Mouse (Mus musculus) ES-Bruce4 (cell line): Measurements from ENCODE around the gene Sirpa. TPM values are rescaled to one million over a fixed set of nuclear protein-coding genes. Genes with fewer than 3 reads are reported as not detected.

Experiments used
- H3K27ac ChIP-seq: 2 replicates; pipeline ENCODE4 v1.5.1; 2012; ENCODE audit warnings: low read length, inconsistent platforms; ENCODE audit not compliant: insufficient read depth
- H3K27me3 ChIP-seq: 2 replicates; pipeline ENCODE4 v1.6.1; 2012; ENCODE audit warnings: mild to moderate bottlenecking, low read length, inconsistent platforms; ENCODE audit not compliant: control insufficient read depth, poor library complexity, insufficient read depth, severe bottlenecking
- H3K36me3 ChIP-seq: 2 replicates; pipeline ENCODE4 v1.6.1; 2012; ENCODE audit warnings: inconsistent platforms, mild to moderate bottlenecking, low read length, moderate library complexity; ENCODE audit not compliant: control insufficient read depth, poor library complexity, insufficient read depth, severe bottlenecking
- H3K4me1 ChIP-seq: one replicate; pipeline ENCODE4 v1.8.1; 2011; ENCODE audit warnings: low read length; ENCODE audit not compliant: control insufficient read depth, insufficient read depth
- H3K4me3 ChIP-seq: 2 replicates; pipeline ENCODE4 v1.5.1; 2011; ENCODE audit warnings: low read depth, mild to moderate bottlenecking, low read length
- H3K9ac ChIP-seq: 2 replicates; pipeline ENCODE4 v1.6.1; 2012; ENCODE audit warnings: low read depth, mild to moderate bottlenecking, inconsistent platforms; ENCODE audit not compliant: poor library complexity, severe bottlenecking
- H3K9me3 ChIP-seq: replicated peaks from 2 replicates; pipeline ENCODE4 v1.6.1; 2012; ENCODE audit warnings: mild to moderate bottlenecking, low read length, inconsistent platforms; ENCODE audit not compliant: control insufficient read depth, poor library complexity, insufficient read depth, severe bottlenecking
- CTCF ChIP-seq: IDR thresholded peaks from one replicate; pipeline ENCODE4 v1.8.1; 2011; ENCODE audit warnings: low read depth, low read length
- EP300 ChIP-seq: IDR thresholded peaks from 2 replicates; pipeline ENCODE4 v1.6.1; 2011; ENCODE audit warnings: low read depth, low read length; ENCODE audit not compliant: insufficient read depth
- POLR2A ChIP-seq: IDR thresholded peaks from one replicate; pipeline ENCODE4 v1.8.1; 2011; ENCODE audit warnings: low read length; ENCODE audit not compliant: insufficient read depth
- polyA plus RNA-seq: library from polyadenylated mRNA; stranded (reverse); fragments of >200 nt; gene quantifications from 2 replicates; pipeline ENCODE4 v1.2.4, GENCODE M21; 2011; ENCODE audit warnings: low read depth; ENCODE audit not compliant: missing spikeins, insufficient read depth, insufficient read length

Gene Sirpa
- polyA plus RNA-seq, 1 experiment = 8.5 TPM

DNA sequence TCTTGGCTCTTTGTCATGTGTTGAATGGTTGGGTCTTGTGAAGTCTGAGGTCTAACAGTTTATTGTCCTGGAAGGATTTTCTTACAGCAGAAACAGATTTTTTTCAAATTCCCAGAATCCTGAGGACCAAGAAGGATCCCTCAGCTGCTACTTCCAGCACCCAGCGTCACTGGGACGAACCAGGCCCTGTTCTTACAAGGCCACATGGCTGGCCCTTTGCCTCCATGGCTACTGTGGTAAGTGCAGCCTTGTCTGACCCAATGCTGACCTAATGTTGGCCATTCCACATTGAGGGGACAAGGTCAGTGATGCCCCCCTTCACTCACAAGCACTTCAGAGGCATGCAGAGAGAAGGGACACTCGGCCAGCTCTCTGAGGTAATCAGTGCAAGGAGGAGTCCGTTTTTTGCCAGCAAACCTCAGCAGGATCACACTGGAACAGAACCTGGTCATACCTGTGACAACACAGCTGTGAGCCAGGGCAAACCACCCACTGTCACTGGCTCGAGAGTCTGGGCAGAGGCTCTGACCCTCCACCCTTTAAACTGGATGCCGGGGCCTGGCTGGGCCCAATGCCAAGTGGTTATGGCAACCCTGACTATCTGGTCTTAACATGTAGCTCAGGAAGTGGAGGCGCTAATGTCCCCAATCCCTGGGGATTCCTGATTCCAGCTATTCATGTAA, 38.5 kb downstream of the Sirpa start:
- Histone ChIP-seq H3K9me3 (no peaks in the 10 kb centered on the region), H3K9ac (no peak overlapping the region), H3K36me3 (no peaks in the 10 kb centered on the region), H3K4me1 (no peaks in the 10 kb centered on the region), H3K27ac (no peak overlapping the region), H3K27me3 (no peaks in the 10 kb centered on the region), H3K4me3 (no peak overlapping the region)
- no peak for TF ChIP-seq EP300
- no peak for TF ChIP-seq CTCF

- no peaks in the 10 kb centered on the region for H3K27me3 ChIP-seq
- H3K36me3 ChIP-seq = no peaks in the 10 kb centered on the region
- TF ChIP-seq EP300 (no peak), POLR2A (no peak), CTCF (no peak)
- no peak overlapping the region for H3K4me3 ChIP-seq
- no peaks in the 10 kb centered on the region for H3K4me1 ChIP-seq
- H3K9me3 ChIP-seq = no peaks in the 10 kb centered on the region
- H3K27ac ChIP-seq = no peak overlapping the region
- no peak overlapping the region for H3K9ac ChIP-seq
These were observed 39.7 kb downstream of the Sirpa start for GRCm38 (mm10) chr2:129632324-129632723.

DNA sequence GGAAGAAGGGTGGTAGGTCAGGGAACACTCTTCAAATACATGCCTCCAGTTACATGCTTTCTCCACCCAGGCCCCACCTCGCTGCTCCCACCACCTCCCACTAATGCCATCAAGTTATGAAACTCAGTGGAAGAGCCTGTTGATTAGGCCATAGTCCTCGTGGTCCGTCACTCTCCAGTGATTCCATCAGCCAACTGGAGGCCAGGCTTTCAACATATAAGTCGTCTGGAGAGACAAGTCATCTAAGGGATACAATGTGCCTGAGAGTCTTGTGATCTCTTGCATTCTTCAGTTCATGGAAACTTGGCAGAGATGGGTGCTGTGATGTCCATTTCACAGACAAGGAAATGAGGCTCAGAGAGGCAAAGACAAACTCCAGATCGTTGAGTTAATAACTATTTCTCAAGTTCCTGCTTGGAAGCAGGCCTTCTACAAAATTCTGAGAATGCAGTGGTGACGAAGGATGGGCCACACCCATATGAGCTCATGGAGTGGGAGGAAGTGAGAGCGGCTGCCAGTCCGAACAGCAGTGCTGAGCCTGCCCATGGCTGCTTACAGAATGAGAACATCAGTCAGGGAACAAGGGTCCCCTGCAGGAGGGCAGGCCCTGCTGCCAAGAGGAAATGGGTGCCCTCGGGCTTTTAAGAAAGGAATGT, 40.6 kb downstream of the Sirpa start:
- Histone ChIP-seq H3K27me3 (no peaks in the 10 kb centered on the region), H3K9me3 (no peaks in the 10 kb centered on the region), H3K36me3 (no peaks in the 10 kb centered on the region), H3K4me1 (no peaks in the 10 kb centered on the region), H3K4me3 (no peak overlapping the region), H3K9ac (no peak overlapping the region), H3K27ac (no peak overlapping the region)
- TF ChIP-seq CTCF (no peak), EP300 (no peak), POLR2A (no peak)

DNA sequence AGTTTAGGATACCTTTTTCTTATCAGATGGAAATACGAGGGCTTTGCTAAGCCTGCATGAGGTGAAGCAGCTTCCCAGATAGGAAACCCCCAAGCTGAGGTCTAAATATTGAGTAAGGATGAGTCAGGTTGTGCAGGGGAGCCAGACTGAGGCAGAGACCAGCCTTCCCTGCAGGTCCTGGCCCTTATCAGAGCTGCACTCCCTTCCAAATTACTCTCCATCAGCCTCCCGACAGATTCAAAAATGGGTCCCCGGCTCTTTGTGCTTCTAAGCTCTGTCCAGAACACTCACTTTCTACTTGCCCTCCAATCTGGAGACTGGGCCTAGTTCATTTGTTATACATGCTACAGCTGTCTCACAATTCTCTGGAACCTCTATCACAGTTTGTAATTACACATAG, 41.3 kb downstream of the Sirpa start:
- TF ChIP-seq POLR2A = no peak
- no peak for TF ChIP-seq EP300
- no peak for TF ChIP-seq CTCF
- H3K4me3 ChIP-seq = no peak overlapping the region
- H3K36me3 ChIP-seq = no peaks in the 10 kb centered on the region
- no peaks in the 10 kb centered on the region for H3K27me3 ChIP-seq
- H3K9ac ChIP-seq = no peak overlapping the region
- H3K4me1 ChIP-seq = no peaks in the 10 kb centered on the region
- H3K9me3 ChIP-seq = no peaks in the 10 kb centered on the region
- no peak overlapping the region for H3K27ac ChIP-seq

DNA sequence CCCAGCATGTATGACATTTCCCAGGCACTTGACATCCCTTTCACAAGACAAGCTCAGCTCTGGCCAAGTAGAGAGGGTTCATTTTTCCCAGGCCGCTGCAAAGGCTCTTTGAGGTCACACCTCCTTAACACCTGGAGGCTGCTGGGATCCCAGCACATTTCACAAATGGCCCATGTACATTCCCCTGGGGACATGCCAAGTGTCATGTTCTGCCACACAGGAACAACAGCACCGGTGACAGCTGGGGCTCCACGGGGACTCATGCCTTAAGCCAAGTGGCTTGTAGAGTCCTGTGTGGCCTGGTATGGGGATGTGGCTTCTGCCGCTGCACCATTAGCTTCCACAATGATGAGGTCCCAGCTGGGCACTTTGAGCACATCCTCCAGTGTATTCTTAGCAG, 60.0 kb downstream of the Sirpa start:
- no peak overlapping the region for H3K9ac ChIP-seq
- H3K9me3 ChIP-seq = no peaks in the 10 kb centered on the region
- no peaks in the 10 kb centered on the region for H3K36me3 ChIP-seq
- H3K4me3 ChIP-seq = no peak overlapping the region
- no peaks in the 10 kb centered on the region for H3K4me1 ChIP-seq
- no peak for TF ChIP-seq EP300
- no peak for TF ChIP-seq POLR2A
- no peak for TF ChIP-seq CTCF
- H3K27ac ChIP-seq = no peak overlapping the region
- H3K27me3 ChIP-seq = no peaks in the 10 kb centered on the region; the same call in 1 of the 2 replicates

- Histone ChIP-seq H3K9me3 (no peaks in the 10 kb centered on the region), H3K4me3 (no peak overlapping the region), H3K4me1 (no peaks in the 10 kb centered on the region), H3K27me3 (no peaks in the 10 kb centered on the region; the same call in 1 of the 2 replicates), H3K9ac (no peak overlapping the region), H3K27ac (no peak overlapping the region), H3K36me3 (no peaks in the 10 kb centered on the region)
- no peak for TF ChIP-seq CTCF
- no peak for TF ChIP-seq POLR2A
- TF ChIP-seq EP300 = no peak
These were observed 61.0 kb downstream of the Sirpa start for GRCm38 (mm10) chr2:129653632-129654031.
